Mouse (Mus musculus) layer of hippocampus, postnatal 14 days (tissue): ENCODE measurements around the gene Lrmda. TPM values are rescaled to one million over a fixed set of nuclear protein-coding genes. Genes with fewer than 3 reads are reported as not detected.

Experiments
- DNase-seq, 2 experiments: peaks; one replicate each; pipeline ENCODE4 v3.0.0; 2021 to 2022; ENCODE audit warnings: low spot score in 2 of 2, mixed read lengths in 1 of 2
- total RNA-seq, 2 experiments: library from RNA; stranded (reverse); gene quantifications; 2 replicates each; pipeline ENCODE4 v1.2.3; 2021

Lrmda gene
- total RNA-seq, 2 experiments from 2014 or later, result 0.95 TPM; not detected in 1

DNA sequence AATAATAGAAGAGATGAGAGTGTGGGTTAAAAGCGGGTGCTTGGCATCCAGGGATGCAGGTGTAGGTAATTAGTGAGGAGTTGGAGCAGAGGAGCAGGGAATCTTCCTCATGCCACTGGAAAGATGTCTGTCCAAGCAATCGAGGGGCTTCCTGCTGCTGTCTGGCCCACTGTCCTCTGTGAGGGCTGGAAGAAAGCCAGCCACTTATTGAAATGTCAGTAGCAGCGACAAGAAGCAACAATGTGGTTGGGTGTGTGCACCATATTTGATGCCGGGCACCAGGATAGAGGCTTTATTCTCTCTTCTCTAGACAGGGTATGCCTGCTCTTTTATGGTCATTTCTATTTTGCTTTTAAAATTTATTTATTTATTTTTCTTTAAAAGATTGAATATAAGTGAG lies 451.5 kb downstream of the Lrmda start:
- DNase-seq, result no peak

DNA sequence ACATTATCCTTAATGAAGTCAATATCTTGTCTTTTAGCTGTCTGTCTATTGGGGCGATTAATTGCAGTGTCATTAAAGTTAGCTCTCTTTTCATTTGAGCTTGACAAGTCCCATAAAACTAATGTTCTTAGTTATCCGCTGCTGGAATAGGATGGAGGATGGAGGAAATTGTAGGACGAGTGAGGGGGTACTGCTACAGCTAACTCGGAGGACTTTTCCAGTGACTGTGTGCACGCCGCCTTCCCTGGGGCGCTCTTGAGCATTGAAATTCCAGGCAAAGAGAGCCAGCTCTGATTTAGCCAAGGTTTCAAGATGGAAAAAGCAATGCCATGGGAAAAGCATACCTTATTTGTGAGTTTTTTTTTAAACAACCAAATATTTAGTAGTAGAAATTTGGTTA lies 453.9 kb downstream of the Lrmda start:
- DNase-seq, result no peak

DNA sequence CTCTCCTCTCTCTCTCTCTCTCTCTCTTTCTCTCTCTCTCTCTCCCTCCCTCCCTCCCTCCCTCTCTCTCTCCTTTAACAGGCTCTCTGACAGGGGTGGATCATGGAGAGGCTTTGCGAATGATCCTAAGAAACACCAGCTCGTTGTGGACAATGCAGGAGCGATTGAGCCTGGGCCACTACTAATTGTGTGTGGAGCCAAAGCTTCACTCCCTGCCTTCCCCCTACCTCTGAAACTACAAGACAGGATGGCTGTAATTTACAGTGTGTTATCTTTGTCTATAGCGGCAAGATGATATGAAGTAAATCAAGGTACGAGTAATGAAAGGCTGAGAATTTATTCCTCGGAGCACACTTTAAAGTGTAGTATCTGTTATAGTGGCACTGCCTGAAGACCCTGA lies 454.5 kb downstream of the Lrmda start:
- DNase-seq, result no peak

GRCm38 (mm10) chr14:22493326-22493725 lies 473.8 kb downstream of the Lrmda start:
- no peak for DNase-seq

GRCm38 (mm10) chr14:22494290-22494689 lies 474.8 kb downstream of the Lrmda start:
- peak in 1 of 2 experiments; percentile 5 for DNase-seq

- DNase-seq, result no peak
Measured at GRCm38 (mm10) chr14:22494866-22495265, 475.4 kb downstream of the Lrmda start.

DNA sequence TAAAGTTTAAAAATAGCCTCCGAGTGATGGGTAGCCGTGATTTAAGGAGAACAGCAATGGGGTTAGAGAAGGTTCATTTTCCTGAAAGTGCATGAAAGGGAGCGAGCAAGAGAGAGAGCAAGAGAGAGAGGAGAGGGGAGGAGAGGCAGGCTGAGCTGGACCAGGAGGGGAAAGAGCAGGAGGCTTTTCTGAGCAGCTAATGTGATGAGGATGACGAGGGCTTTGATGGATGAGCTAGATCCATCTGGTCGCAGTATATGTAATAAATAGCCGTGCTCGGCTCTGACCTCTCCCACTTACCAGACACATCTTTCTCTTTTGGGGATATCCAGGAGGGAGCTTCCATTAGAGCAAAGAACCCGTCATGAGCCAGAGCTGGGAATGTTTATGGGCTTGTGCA lies 475.8 kb downstream of the Lrmda start:
- no peak for DNase-seq

GRCm38 (mm10) chr14:22497636-22498131 lies 478.2 kb downstream of the Lrmda start:
- DNase-seq, result peak; percentile 3 to 16

DNA sequence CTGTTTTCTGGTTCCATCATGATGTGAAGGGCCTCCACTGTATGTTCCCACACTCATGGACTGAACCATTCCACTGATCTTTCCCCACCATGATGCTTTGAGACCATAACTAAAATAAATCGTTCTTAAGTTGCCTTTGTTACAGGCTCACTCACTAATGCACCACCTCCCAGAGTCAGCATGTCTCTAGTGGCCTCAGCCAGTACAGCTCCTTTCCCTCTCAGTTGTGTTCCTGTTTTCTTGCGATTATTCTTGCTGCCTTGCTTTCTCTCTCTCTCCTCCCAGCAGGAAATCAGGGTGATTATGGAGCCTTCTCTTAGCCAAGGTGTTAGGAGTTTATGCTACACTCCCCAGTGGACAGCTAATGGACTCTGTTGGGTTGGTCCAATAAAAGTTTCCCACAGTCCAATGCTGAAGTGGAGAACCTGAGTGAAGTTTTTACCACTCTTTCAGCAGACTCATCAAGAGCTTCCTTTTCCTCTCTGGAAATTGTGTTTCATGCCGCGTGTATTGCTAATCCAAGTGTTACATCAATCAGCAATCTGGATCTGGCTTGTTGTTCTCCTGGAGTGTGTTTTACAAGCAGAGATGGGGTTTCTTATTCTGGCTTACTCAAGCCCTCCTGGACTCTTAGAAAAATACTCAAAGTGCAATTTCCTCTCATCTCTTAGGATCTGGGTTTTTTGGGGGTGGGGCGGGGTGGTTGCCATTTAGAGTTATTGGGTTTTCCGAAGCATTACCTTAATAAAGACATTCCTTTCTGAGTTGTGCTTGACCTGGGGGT lies 490.4 kb downstream of the Lrmda start:
- DNase-seq, result no peak

DNA sequence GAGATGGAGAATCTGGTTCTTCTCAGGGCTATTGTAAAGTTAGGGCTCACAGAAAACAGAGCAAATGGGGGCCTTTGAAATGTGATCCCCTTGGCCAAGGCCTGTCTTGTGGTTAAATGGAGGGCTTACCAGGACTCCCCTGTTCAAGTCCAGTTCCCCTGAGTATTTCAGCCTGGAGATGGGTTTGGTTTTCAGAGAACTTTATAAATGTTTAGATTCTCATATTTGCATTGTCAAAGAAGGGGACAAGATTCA lies 490.9 kb downstream of the Lrmda start:
- DNase-seq, result no peak

DNA sequence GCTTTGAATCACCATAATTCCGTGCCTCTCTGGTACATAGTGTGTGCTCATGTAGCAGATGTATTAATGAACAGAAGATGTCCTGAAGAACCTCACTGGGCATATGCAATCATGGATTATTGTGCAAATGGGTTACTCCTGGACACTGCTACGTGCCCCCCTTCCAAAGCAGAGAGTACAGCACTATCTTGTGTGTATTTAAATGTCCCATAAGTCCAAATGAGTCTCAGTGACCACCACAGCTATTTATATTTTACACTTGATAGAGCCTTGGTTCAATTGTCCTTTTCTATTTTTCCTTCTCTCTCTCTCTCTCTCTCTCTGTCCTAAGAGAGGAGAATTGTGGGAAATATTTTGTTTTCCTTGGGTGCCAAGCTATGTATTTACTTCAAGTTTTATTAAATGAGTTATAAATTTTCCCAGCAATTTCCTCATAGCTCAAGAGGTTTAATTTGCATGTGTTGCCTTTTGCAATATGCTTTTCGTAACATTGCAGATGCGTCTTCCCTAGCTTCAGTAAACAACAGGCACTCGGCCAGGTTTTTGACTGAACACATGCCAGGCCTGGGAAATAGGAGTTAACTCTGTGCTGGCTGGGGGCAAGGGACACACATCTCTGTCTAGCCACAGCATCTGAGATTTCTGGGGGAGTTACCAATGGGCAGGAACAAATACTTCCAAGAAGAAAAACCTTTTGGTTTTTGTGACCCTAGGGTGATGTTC lies 495.0 kb downstream of the Lrmda start:
- peak; percentile 14 to 49 for DNase-seq

DNA sequence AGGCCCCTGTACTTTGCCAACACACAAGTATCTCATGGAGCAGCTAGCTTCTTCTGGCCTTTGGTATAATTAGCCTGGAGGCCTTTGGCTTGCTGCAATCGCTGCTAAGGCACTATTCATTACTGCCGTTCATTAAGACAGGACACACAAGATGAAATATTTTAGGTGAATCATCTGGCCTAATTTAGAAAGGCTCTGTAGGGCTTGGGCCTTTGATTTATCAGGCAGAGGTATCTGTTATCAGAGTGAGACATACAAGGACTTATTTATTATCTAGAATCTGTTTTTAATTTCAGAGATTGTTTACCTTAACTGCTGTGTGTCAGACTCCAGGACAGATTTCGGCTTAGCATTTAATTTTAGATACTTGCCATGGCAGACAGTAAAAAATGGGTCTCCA lies 511.2 kb downstream of the Lrmda start:
- DNase-seq, result no peak

- DNase-seq, result no peak
Measured at GRCm38 (mm10) chr14:22533501-22533900, 514.0 kb downstream of the Lrmda start.

DNA sequence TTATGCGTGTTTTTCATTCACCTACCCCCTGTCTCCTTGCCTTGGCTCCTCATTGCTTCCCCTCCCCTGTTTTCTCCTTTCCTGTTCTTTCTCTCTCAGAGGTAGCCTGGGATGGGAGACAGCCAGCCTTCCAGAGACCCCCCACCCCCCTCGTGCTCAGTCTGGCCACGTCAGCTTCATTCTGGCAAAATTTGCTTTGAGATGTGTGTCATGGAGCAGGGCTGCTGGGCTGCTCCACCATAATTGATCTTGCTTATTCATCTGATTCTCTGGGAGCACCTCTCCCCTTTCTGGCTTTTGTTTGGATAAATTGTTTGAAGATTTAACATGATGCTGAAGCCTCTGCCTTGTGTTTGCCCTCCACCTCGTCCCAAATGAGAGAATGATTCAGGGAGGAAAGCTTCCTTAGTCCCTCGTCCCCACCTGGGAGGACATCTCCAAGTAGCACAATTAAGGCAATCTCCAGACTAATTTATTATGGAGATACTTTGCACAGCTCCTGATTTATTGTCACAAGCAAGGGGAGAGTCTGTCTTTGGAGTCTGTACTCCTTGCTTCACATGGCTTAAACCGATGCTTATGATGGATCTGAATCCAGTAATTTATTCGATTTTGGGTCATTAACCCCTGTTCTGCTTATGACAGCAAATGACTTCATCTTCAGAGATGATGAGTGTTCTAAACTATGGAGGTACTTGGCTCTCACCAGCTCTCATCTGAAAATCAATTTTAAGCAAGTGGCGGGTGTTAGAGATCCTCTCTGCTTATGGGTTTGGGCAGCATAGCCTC lies 526.6 kb downstream of the Lrmda start:
- DNase-seq, result no peak

- no peak for DNase-seq
Measured at GRCm38 (mm10) chr14:22546676-22546984, 527.1 kb downstream of the Lrmda start.

GRCm38 (mm10) chr14:22548286-22548685 lies 528.8 kb downstream of the Lrmda start:
- DNase-seq, result no peak

DNA sequence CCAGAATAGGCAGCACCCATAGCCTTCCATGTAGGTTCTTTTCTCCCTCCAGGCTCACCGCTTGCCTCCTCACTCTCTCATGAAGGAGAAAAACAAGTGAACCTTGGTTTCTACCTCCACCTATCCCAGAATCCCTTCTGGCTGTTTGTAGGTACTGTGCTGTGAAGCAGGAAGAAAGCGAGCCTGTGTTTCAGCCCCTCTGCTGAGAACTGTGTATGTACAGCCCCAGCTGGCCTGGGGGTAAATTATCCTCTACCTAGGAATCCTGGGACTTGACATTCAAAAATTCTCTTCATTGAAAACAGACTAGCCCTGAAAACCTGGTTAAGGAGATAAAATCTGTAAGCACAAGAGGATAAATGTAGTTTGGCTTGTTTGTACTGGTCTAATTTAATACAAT lies 529.7 kb downstream of the Lrmda start:
- no peak for DNase-seq

DNA sequence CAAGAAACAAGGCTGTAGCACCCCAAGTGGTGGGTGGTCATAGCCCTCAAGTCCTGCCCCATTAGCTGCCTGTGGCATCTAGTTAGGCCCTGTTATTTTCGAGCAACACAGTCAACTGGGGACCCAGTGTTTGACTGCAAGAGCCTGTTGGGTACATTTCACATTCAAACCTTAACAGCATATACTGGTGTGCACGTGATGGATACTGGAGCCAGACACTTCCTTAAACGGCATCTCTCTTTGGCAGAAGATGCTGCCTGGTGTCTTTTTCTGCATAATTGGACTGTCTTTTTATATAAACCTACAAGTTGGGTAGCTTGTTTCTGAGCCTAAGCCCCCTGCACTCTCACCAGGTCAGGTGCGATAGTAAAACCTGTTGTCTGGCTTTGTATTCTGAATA lies 532.8 kb downstream of the Lrmda start:
- no peak for DNase-seq

- DNase-seq, result no peak
Measured at GRCm38 (mm10) chr14:22552841-22553240, 533.3 kb downstream of the Lrmda start.

DNA sequence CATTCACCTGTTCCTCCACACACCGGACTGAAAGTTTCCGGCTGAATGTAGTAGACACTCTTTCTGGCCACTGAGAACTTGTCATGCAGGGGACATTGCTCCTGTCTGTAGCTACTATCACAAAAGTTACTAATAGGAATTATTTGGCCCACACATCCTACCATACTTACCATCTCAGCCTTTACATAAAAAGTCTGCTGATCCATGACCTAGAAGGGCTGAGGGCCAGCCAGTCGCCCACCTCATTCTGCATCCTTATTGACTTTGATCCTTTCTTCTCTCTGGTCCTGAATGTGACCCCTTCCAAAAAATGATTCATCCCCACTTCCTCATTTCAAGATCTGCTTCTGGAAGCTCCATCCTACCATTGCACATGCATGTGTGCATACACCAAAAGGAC lies 534.2 kb downstream of the Lrmda start:
- DNase-seq, result no peak

DNA sequence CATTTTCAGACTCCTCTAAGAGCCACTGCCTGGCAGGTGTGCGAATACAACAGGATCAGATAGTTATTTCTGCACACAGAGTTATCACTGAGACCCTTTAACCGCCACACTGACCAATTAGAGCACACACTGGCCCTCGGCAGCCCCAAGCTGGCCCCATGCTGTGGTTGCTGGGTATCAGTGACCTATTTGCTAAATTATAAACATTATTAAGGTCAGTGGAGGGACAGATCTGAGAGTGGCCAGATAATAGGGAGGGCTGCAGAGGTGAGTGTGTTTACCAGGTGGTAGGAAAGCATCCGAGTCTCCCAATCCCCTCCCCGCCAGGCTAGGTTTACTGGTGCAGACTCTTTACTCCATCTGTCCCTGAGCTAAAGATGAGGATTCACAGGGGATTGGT lies 553.0 kb downstream of the Lrmda start:
- DNase-seq, result no peak

DNA sequence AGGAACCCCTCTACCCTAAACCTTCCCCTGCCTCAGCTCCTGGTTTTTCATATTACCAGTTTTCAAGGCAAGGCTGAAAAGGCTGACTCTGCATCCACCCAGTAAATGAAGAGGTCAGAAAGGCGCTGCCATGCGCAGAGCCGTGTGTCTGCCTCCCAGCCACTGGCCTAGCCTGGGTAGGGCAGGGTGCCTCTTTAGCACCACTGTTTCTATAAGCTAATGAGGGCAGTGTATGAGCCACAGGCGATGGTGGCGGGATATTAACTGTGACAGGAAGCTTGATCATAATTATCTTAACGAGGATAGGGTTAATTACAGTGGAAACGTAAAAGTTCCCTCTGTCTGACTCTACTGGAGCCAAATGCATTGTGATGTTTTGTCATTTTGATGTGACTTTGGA lies 554.1 kb downstream of the Lrmda start:
- DNase-seq, result no peak
